Mouse (Mus musculus): ENCODE measurements around the gene Trib2. TPM values are rescaled to one million over a fixed set of nuclear protein-coding genes. Genes with fewer than 3 reads are reported as not detected.

Trib2 gene
- polyA plus RNA-seq, 1 experiment from 2014 or later: 20.8 TPM

- Histone ChIP-seq H3K27me3 (ENCODE audit: insufficient read depth, low read length) (no peaks in the 10 kb centered on the region), H3K27ac (ENCODE audit: low read depth) (no peak overlapping the region), H3K4me2 (no peak overlapping the region), H3K9me3 (ENCODE audit: low read depth, low read length) (no peaks in the 10 kb centered on the region), H3K4me3 (ENCODE audit: low read depth, low read length) (no peak overlapping the region), H3K36me3 (ENCODE audit: insufficient read depth) (peaks cover 16% of the 10 kb centered on the region; the same call in 1 of the 2 replicates), H3K9ac (no peak overlapping the region), H3K4me1 (ENCODE audit: insufficient read depth) (no peaks in the 10 kb centered on the region)
- no peak for ATAC-seq (ENCODE audit: insufficient read depth)
- TF ChIP-seq CTCF (IDR thresholded peaks at IDR 0.05; ENCODE audit: low read depth): no peak
- 73% methylated on average over 7 of the region's 7 CpGs for WGBS
- no peak for DNase-seq
These were observed 7.1 kb downstream of the Trib2 start for GRCm38 (mm10) chr12:15809657-15810056.

DNA sequence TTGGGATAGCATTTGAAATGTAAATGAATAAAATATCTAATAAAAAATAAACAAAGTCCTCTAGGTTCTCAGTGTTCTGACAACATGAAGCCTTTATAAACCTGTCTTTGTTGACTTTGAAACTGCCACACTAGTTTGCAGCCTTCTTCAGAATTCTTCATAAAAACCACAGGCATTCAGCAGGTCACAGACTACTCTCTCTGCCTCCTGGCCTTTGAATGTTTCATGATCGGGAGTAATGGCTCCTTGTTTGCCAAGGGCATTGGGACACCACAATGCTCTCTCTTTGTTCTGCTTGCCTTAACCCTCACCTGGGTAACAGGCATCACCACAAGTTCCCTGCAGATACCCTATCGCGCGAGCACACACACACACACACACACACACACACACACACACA, 7.5 kb downstream of the Trib2 start:
- TF ChIP-seq CTCF (IDR thresholded peaks at IDR 0.05; ENCODE audit: low read depth): no peak
- Histone ChIP-seq H3K4me3 (ENCODE audit: low read depth, low read length) (no peak overlapping the region), H3K36me3 (ENCODE audit: insufficient read depth) (peaks cover 16% of the 10 kb centered on the region; the same call in 1 of the 2 replicates), H3K4me1 (ENCODE audit: insufficient read depth) (no peaks in the 10 kb centered on the region), H3K27me3 (ENCODE audit: insufficient read depth, low read length) (no peaks in the 10 kb centered on the region), H3K9ac (no peak overlapping the region), H3K9me3 (ENCODE audit: low read depth, low read length) (no peaks in the 10 kb centered on the region), H3K4me2 (no peak overlapping the region), H3K27ac (ENCODE audit: low read depth) (no peak overlapping the region)
- no peak for ATAC-seq (ENCODE audit: insufficient read depth)
- WGBS: 88% methylated on average over 4 of the region's 4 CpGs
- DNase-seq: no peak

DNA sequence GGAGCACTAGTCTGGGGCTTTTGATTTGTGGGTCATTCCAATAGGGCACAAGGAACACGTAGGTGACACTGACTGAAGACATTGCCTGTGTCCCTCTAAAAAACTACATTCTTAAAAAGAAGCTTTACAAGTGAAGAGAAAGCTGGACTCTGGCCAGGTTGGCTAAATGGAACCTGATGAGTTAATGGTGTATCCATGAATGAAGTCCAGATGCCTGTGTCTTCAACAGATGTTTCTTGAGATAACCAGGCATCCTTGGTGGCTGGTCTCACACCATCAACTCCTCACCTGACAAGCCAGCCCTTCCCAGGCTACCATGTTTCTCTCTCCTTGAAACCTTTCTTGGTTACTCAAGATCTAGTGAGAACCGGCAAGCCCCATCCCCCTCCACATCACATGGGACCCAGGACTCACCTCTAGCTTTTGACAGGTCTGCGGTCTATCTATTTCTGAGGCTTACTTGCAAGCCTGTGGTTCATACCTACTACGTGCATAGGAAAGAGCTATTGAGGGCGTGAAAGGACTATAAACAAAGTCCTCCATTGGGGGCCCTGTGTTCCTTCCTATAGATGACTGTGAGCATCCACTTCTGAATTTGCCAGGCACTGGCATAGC, 8.4 kb downstream of the Trib2 start:
- no peak for TF ChIP-seq CTCF (IDR thresholded peaks at IDR 0.05; ENCODE audit: low read depth)
- H3K4me1 ChIP-seq (ENCODE audit: insufficient read depth): no peaks in the 10 kb centered on the region
- no peaks in the 10 kb centered on the region for H3K9me3 ChIP-seq (ENCODE audit: low read depth, low read length)
- H3K27ac ChIP-seq (ENCODE audit: low read depth): no peak overlapping the region
- H3K9ac ChIP-seq: no peak overlapping the region
- WGBS: 88% methylated on average over 5 of the region's 5 CpGs
- no peaks in the 10 kb centered on the region for H3K27me3 ChIP-seq (ENCODE audit: insufficient read depth, low read length)
- no peak for DNase-seq
- no peak overlapping the region for H3K4me3 ChIP-seq (ENCODE audit: low read depth, low read length)
- H3K36me3 ChIP-seq (ENCODE audit: insufficient read depth): peaks cover 16% of the 10 kb centered on the region; the same call in 1 of the 2 replicates
- H3K4me2 ChIP-seq: no peak overlapping the region
- ATAC-seq (ENCODE audit: insufficient read depth): no peak

DNA sequence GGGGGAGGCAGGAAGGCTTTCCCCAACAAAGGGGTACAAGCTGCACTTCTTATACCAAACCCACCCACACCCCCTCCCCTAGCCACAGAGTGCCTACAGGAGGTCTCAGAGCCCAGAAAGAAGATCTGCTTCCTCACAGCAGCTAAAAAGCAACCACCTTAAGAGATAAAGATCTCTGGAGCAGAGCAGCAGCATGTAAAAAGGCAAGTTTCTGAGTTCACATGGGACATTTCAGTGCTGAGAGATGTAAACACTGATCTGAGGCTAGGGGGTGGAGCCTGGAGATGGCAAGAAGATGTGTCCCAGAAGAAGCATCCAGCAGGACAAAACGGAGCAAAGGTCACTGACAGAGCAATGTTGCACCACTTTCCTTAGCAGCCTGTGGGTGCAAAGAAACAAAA, 11.8 kb downstream of the Trib2 start:
- Histone ChIP-seq H3K27me3 (ENCODE audit: insufficient read depth, low read length) (no peaks in the 10 kb centered on the region), H3K9me3 (ENCODE audit: low read depth, low read length) (no peaks in the 10 kb centered on the region), H3K27ac (ENCODE audit: low read depth) (no peak overlapping the region), H3K4me2 (no peak overlapping the region), H3K9ac (no peak overlapping the region), H3K36me3 (ENCODE audit: insufficient read depth) (peaks cover 25% of the 10 kb centered on the region; the same call in 1 of the 2 replicates), H3K4me3 (ENCODE audit: low read depth, low read length) (no peak overlapping the region), H3K4me1 (ENCODE audit: insufficient read depth) (no peaks in the 10 kb centered on the region)
- no peak for ATAC-seq (ENCODE audit: insufficient read depth)
- no peak for DNase-seq
- no peak for TF ChIP-seq CTCF (IDR thresholded peaks at IDR 0.05; ENCODE audit: low read depth)
- 25% methylated on average over 1 of the region's 1 CpGs for WGBS

DNA sequence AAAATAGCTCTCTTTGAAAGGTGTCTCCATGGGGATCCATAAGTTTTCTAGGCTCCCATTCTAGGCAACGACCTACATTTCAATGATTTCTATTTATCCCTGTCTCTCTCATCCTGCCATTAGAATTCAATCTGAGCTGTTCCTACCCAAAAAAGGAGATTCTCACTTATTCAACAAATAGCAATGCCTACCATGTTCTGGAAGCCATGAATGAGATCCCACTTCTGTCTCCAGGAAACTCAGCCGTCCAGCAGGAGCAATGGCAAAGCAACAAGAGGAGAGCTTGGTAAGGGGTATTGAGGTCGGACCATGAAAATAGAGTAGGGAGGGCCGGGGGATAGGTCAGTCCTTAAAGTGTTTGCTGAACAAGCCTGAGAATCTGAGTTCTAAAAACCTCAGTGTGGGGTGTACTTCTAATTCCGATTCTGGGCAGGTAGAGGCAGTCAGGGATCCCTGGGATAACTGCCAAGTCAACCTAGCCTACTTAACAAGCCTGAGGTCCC, 12.7 kb downstream of the Trib2 start:
- peaks cover 20% of the 10 kb centered on the region; the same call in 1 of the 2 replicates for H3K36me3 ChIP-seq (ENCODE audit: insufficient read depth)
- H3K9ac ChIP-seq: no peak overlapping the region
- no peak overlapping the region for H3K4me2 ChIP-seq
- DNase-seq (no peak), ATAC-seq (ENCODE audit: insufficient read depth) (no peak)
- no peak overlapping the region for H3K27ac ChIP-seq (ENCODE audit: low read depth)
- no peaks in the 10 kb centered on the region for H3K9me3 ChIP-seq (ENCODE audit: low read depth, low read length)
- H3K4me3 ChIP-seq (ENCODE audit: low read depth, low read length): no peak overlapping the region
- no peak for TF ChIP-seq CTCF (IDR thresholded peaks at IDR 0.05; ENCODE audit: low read depth)
- WGBS: 86% methylated on average over 5 of the region's 5 CpGs
- no peaks in the 10 kb centered on the region for H3K27me3 ChIP-seq (ENCODE audit: insufficient read depth, low read length)
- H3K4me1 ChIP-seq (ENCODE audit: insufficient read depth): 0 out of 2 replicates have a peak, but pooled peaks cover 2% of the 10 kb centered on the region

GRCm38 (mm10) chr12:15801571-15801930, 15.2 kb downstream of the Trib2 start:
- no peak for TF ChIP-seq CTCF (IDR thresholded peaks at IDR 0.05; ENCODE audit: low read depth)
- H3K4me3 ChIP-seq (ENCODE audit: low read depth, low read length): no peak overlapping the region
- no peak for ATAC-seq (ENCODE audit: insufficient read depth)
- H3K36me3 ChIP-seq (ENCODE audit: insufficient read depth): peaks cover 21% of the 10 kb centered on the region; the same call in 1 of the 2 replicates
- no peak overlapping the region for H3K9ac ChIP-seq
- 0 out of 2 replicates have a peak, but pooled peaks cover 3% of the 10 kb centered on the region for H3K4me1 ChIP-seq (ENCODE audit: insufficient read depth)
- no peaks in the 10 kb centered on the region for H3K27me3 ChIP-seq (ENCODE audit: insufficient read depth, low read length)
- DNase-seq: no peak
- H3K4me2 ChIP-seq: no peak overlapping the region
- 88% methylated on average over 4 of the region's 4 CpGs for WGBS
- H3K9me3 ChIP-seq (ENCODE audit: low read depth, low read length): no peaks in the 10 kb centered on the region
- H3K27ac ChIP-seq (ENCODE audit: low read depth): no peak overlapping the region

GRCm38 (mm10) chr12:15800914-15801570, 15.7 kb downstream of the Trib2 start:
- H3K9ac ChIP-seq: no peak overlapping the region
- 0 out of 2 replicates have a peak, but pooled peaks cover 3% of the 10 kb centered on the region for H3K4me1 ChIP-seq (ENCODE audit: insufficient read depth)
- H3K9me3 ChIP-seq (ENCODE audit: low read depth, low read length): no peaks in the 10 kb centered on the region
- no peaks in the 10 kb centered on the region for H3K27me3 ChIP-seq (ENCODE audit: insufficient read depth, low read length)
- no peak for TF ChIP-seq CTCF (IDR thresholded peaks at IDR 0.05; ENCODE audit: low read depth)
- no peak overlapping the region for H3K4me2 ChIP-seq
- ATAC-seq (ENCODE audit: insufficient read depth) (peak; percentile 71), DNase-seq (peak; percentile 54)
- peaks cover 23% of the 10 kb centered on the region; the same call in 1 of the 2 replicates for H3K36me3 ChIP-seq (ENCODE audit: insufficient read depth)
- WGBS: 51% methylated on average over 9 of the region's 9 CpGs
- H3K27ac ChIP-seq (ENCODE audit: low read depth): no peak overlapping the region
- no peak overlapping the region for H3K4me3 ChIP-seq (ENCODE audit: low read depth, low read length)

Measured in lung, embryonic 14.5 days (tissue).